ENCODE assay signal across 7 mouse cellular contexts in genomic region chr15:34743130-34743782, GRCm38 (mm10).
DNase-seq lines count a peak whose midpoint lies in the region; ATAC-seq and TF ChIP-seq lines count a peak whose summit lies in the region.

No protein-coding gene starts in this region.

- no peak overlapping the region for H3ac ChIP-seq in C2C12 (ENCODE audit: control insufficient read depth, insufficient read length, low read depth)

- H3K9ac ChIP-seq in ES-E14 (ENCODE audit: insufficient read depth, low read depth, low read length, poor library complexity, severe bottlenecking) = no peak overlapping the region
- H3K9ac ChIP-seq in forebrain, embryonic 14.5 days (ENCODE audit: low read length) = no peak overlapping the region

- peaks cover 0 to 5% of the 10 kb centered on the region in 2 experiments; a peak in 1 of 4 replicates for H3K4me1 ChIP-seq in ES-E14 (ENCODE audit: control insufficient read depth in 2 of 2, insufficient read depth in 2 of 2, low read length in 2 of 2, poor library complexity in 1 of 2)
- H3K4me1 ChIP-seq in forebrain, embryonic 14.5 days (ENCODE audit: control insufficient read depth, insufficient read depth, low read length) = no peaks in the 10 kb centered on the region

- H3K36me3 ChIP-seq in C2C12 (ENCODE audit: control insufficient read depth, insufficient read depth) (no peaks in the 10 kb centered on the region), ES-E14 (ENCODE audit: control insufficient read depth, insufficient read depth, low read length, poor library complexity, severe bottlenecking) (no peaks in the 10 kb centered on the region)
- no peaks in the 10 kb centered on the region for H3K36me3 ChIP-seq in forebrain, embryonic 14.5 days (ENCODE audit: control insufficient read depth, insufficient read depth, low read length)

- no peaks in the 10 kb centered on the region for H3K27me3 ChIP-seq in C2C12 (ENCODE audit: control insufficient read depth, insufficient read depth, insufficient read length)
- no peaks in the 10 kb centered on the region for H3K27me3 ChIP-seq in forebrain, embryonic 14.5 days (replicated peaks; ENCODE audit: control insufficient read depth, insufficient read depth, low read length)

- no peak overlapping the region for H3K4me2 ChIP-seq in forebrain, embryonic 14.5 days (ENCODE audit: low read length)

- H3K27ac ChIP-seq in ES-E14 (ENCODE audit: insufficient read depth, low read depth, low read length, poor library complexity, severe bottlenecking) = no peak overlapping the region
- H3K27ac ChIP-seq in forebrain, embryonic 14.5 days (ENCODE audit: low read depth, low read length) = no peak overlapping the region

- no peaks in the 10 kb centered on the region for H3K79me2 ChIP-seq in C2C12 (ENCODE audit: control insufficient read depth, insufficient read depth)

- H3K4me3 ChIP-seq in C2C12 (ENCODE audit: insufficient read depth, poor library complexity, severe bottlenecking) (no peak overlapping the region), ES-E14 (ENCODE audit: insufficient read depth in 1 of 2, low read depth in 1 of 2, low read length in 2 of 2, poor library complexity in 1 of 2, severe bottlenecking in 1 of 2) (no peak overlapping the region)
- no peak overlapping the region for H3K4me3 ChIP-seq in forebrain, embryonic 14.5 days (ENCODE audit: low read depth, low read length)

- peak; percentile 67 for DNase-seq in ES-E14 (ENCODE audit: low read depth, low spot score)
- DNase-seq in forebrain, embryonic 14.5 days (ENCODE audit: low spot score) = peak; percentile 53
- peak; percentile 22 to 74 for DNase-seq in layer of hippocampus, adult 18-20 months (ENCODE audit: low spot score in 2 of 2)
- DNase-seq in lung, postnatal 14 days = peak; percentile 70
- peak; percentile 19 to 70 for DNase-seq in spleen, postnatal 10 days (ENCODE audit: low spot score in 2 of 2)

- WGBS in forebrain, embryonic 14.5 days = 44% methylated on average over 15 of the region's 15 CpGs

- in situ Hi-C loops in ES-E14 (cut with MboI; ENCODE audit: low sequenced_read_pairs in 2 of 2, unreplicated experiment in 2 of 2) = loop anchor here in 1 of 2 experiments (10.0 kb wide), 1 partner anchor 152 kb away; no protein-coding TSS in a partner anchor

- peak; percentile 91 for TF ChIP-seq CTCF in C2C12 (IDR thresholded peaks at IDR 0.05; ENCODE audit: control insufficient read depth, insufficient read depth, insufficient read length)

- ATAC-seq in cerebellum, adult (ENCODE audit: insufficient number of reproducible peaks, low FRiP score, low TSS enrichment) = 0 out of 2 replicates have a peak, but pooled peaks have one; percentile 32
- ATAC-seq in forebrain, embryonic 14.5 days = no peak

- no peaks in the 10 kb centered on the region for H3K79me3 ChIP-seq in C2C12 (ENCODE audit: low read depth)

- no peaks in the 10 kb centered on the region for H3K9me3 ChIP-seq in ES-E14 (ENCODE audit: control insufficient read depth, insufficient read depth, low read depth, low read length)
- H3K9me3 ChIP-seq in forebrain, embryonic 14.5 days (replicated peaks; ENCODE audit: control insufficient read depth, low read length) = no peaks in the 10 kb centered on the region

TF ChIP-seq in C2C12, 6 proteins besides CTCF, POLR2A, EP300 and RAD21:
- no peak for TF ChIP-seq MAX (IDR thresholded peaks at IDR 0.05)
- no peak for TF ChIP-seq CEBPB (IDR thresholded peaks at IDR 0.05; ENCODE audit: low read depth)
- TF ChIP-seq MYOG (IDR thresholded peaks at IDR 0.05; ENCODE audit: control insufficient read depth, extremely low read depth, insufficient read length) = no peak
- no peak for TF ChIP-seq MYOD1 (IDR thresholded peaks at IDR 0.05; ENCODE audit: control insufficient read depth, insufficient read length, low read depth)
- no peak for TF ChIP-seq FOSL1 (IDR thresholded peaks at IDR 0.05; ENCODE audit: insufficient read depth, low read length, poor library complexity, severe bottlenecking)
- no peak for TF ChIP-seq USF1 (IDR thresholded peaks at IDR 0.05; ENCODE audit: low read depth)
TF ChIP-seq in C2C12: peak in this region for 0.

TF ChIP-seq in ES-E14, 5 proteins besides CTCF, POLR2A, EP300 and RAD21:
- peak; percentile 94 for TF ChIP-seq ZC3H11A (IDR thresholded peaks at IDR 0.05; ENCODE audit: borderline replicate concordance, low read depth, low read length)
- no peak for TF ChIP-seq MAFK (IDR thresholded peaks at IDR 0.05; ENCODE audit: insufficient read depth, low read depth, low read length)
